Mouse (Mus musculus) spleen, postnatal 10 days (tissue): ENCODE results near the gene 3110040M04Rik.
"Not testable (repeated sequence)": the region's sequence is repeated elsewhere in the genome, so short reads cannot be mapped to it uniquely, and the experiment has no call there.

ENCODE experiments used
- DNase-seq, 2 experiments: peaks; one replicate each; pipeline ENCODE4 v3.0.0; 2021 to 2022; ENCODE audit warnings: low spot score in 2 of 2

3110040M04Rik gene

DNA sequence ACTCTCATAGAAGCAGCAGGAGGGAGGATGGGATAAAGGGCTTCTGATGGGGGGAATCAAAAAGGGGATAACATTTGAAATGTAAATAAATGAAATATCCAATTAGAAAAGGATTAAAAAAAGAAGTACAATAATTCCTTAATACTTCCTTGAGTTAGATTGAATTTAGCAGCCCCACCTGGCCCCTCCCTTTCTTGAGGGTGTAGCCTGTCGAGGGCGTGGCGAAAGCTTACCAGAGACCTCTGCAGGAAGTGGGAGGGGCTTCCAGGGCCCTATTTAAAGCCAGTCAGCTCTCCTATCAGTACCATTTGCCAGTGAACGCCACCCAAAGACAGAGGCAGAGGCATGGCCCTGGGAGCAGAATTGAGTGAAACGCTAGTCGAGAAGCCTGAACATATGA is at the start of gene 3110040M04Rik:
Gene 3110040M04Rik, plus strand, starts transcription at position 304 of the 400 bp plus-strand sequence.
- DNase-seq: not testable (repeated sequence)

- not testable (repeated sequence) for DNase-seq
Measured at GRCm38 (mm10) chr1:151154131-151154530, 49.8 kb upstream of the 3110040M04Rik start.

GRCm38 (mm10) chr1:151156129-151156528 is 47.8 kb upstream of the 3110040M04Rik start:
- no peak for DNase-seq

GRCm38 (mm10) chr1:151156777-151157632 is 46.9 kb upstream of the 3110040M04Rik start:
- no peak for DNase-seq

DNA sequence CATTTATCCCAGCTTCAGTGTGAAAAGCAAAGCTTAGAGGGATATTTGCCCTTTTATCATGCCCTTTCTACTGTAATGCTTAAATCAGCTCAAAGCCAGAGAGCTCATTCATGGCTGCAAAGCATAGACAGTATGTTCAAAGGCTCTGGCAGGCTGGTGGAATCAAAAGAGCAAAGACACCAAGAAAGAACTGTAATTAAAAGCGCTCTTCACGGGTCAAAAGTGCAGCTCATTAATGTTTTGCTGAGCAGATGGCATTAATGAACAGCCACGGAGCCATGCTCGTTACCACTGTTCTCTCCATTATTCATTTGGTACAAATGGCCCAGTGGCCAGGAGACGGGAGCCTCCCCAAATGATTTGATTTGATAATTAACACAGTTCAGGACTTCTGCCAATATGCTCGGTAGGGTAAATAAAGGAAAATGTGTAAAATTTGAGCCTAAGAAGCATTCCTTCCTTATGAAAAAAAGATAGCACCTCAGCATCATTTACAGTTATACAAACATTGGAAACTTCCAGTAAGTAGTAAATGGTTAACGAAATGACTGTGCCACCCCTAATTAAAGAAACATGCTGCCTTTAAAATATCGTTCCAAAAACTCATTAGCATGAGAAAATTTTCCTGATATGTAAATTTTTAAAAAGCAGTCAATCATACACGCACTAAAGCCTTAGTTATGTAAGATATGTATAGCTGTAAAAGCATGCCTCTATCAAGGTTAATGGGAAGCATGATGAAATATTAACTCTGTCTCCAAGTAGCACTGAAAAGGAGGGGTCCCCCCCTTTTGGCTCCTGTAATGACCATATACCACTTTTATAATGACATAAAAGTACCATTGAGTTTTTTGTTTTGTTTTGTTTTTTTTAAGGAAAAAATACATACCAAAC is 45.7 kb upstream of the 3110040M04Rik start:
- no peak for DNase-seq

DNA sequence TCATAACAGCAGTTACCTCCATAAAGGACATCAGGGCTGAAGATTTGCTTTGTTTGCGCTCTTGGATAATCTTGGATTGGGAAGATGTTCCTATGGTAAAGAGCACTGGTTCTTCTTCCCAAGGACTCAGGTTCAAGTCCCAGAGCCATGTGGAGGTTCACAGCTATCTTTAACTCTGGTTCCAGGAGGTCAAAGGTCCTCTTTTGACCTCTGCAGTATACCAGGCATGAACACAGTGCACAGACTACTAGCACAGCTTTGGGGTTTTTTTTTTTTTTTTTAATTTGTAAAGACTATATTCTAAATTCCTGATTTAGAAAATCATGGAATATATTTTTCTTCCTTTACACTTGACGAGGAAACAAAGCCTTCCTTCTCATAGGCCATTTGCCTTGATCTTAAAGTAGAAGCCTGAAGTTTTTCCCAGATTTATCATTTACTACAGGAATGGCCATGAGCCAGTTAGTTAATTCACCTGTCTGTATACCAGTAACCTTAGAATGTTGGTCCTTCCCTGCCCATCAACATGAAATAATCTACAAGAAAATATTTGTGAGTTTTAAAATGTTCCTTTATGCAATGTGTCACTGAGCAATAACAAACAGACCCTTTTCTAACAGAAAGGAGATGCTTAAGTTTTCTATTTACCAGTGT is 44.9 kb upstream of the 3110040M04Rik start:
- DNase-seq: no peak

DNA sequence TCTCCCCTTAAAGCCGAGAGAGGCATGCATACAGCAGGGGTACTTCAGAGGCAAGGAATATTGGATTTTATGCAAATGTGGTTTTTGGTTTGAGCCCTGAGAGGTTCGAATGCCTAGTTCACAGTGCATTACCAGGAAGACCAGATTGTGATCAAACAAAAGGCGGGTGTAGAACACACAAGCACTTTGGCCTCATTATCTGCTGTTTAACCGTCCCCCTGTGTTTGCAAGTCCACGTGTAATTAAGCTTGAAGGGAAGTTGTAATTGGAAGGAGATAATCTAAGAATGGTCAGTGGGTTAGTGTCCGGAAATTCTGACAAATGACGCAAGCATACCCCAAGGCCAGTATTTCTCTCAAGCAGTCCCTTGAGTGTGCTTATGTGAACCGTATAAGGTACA is 37.9 kb upstream of the 3110040M04Rik start:
- no peak for DNase-seq

DNA sequence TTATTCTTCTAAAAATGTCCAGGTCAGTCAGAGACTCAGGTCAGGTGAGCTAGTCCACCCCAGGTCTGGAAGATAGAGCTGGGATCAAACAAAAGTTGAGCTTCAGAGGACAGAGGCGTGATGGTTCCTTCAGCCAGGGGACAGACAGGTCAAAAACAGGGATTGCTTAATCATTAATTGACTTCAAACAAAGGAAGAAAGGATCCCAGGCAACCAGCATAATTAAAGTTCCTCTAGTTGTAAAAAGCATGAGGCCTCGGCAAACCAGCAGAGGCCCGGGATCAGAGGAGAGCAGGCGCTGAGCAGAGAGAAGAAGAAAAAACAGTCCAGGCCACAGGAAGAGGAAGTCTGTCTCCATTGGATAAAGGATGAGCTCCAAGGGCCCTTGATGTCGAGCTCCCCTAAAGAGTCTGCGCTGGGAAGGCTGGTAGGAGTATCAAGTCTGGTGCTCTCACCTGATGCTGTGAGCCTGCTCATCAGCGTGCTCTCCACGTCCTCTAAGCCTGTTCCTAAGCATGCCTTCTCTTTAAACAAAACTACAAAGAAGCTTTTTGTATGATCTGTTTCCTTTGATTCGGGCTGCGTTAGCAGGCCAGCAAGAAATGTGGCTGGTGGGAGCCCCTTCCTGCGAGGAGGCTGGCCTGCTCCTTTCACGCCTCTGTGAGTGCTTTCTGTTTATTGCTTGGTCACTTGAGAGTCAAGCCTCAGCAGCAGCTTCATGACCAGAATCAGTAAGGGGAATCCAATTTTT is 36.4 kb upstream of the 3110040M04Rik start:
- no peak for DNase-seq

- no peak for DNase-seq
Measured at GRCm38 (mm10) chr1:151168637-151169036, 35.3 kb upstream of the 3110040M04Rik start.

GRCm38 (mm10) chr1:151171572-151172461 is 32.1 kb upstream of the 3110040M04Rik start:
- DNase-seq: no peak

GRCm38 (mm10) chr1:151177030-151177936 is 26.6 kb upstream of the 3110040M04Rik start:
- DNase-seq: peak in 1 of 2 experiments; percentile 31

DNA sequence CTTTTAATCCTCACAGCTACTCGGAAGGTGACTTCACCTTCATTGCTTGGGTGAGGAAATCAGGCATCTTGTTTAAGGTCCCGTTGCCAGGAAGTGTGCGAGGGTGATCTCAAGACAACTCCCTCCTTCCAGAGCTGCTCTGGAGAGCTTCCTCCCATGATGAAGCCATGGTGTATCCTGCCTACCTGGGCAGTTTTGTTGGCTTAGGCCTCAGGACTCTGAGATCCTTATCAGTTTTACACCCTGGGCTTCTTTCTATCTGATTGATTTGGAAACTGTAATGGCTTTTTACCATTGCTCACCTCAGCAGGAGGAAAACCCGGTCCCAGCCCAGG is 26.0 kb upstream of the 3110040M04Rik start:
- DNase-seq: peak in 1 of 2 experiments; percentile 29

DNA sequence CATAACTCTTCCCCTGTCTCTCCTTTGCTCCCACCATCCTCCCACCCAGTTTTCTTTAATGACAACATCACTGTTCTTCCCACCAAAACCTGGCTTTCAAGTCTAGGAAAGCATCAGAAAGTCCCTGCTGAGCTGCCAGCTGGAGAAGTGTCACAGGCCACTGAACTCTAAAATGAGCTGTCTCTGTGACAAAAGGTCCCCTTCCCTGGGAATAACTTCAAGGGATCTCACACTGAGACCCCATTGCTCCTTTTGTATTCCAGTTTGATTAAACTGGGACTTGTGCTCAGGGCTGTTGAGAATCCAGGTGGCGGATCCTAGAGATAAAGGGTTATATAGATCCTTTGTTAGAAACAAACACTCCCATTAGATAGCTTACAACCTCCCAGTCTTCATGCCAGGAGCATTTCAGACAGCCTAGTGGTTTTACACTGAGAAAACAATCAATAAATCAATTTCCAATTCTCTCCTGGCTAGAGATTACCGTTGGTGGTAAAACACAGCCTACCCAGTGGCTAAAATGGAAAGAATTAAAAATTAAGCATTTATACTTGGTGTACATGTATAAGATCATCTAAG is 25.3 kb upstream of the 3110040M04Rik start:
- no peak for DNase-seq

DNA sequence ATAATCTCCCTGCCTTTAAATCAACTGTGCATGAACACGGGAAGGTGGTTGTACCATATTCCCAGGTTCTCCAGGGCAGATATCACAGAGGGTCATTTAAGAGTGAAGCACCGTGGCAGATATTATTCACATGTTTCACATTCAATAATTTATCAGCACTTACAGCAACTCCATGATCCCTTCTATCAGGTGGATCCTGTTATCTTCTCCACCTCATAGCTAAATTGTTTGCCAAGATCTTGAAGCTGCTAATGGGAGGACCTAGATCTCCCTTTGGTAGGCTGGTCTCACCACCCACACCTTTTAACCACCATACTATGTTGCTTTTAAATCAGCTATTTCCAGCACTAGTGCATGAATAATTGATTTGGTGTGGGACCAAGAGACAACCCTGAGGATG is 23.8 kb upstream of the 3110040M04Rik start:
- DNase-seq: no peak

DNA sequence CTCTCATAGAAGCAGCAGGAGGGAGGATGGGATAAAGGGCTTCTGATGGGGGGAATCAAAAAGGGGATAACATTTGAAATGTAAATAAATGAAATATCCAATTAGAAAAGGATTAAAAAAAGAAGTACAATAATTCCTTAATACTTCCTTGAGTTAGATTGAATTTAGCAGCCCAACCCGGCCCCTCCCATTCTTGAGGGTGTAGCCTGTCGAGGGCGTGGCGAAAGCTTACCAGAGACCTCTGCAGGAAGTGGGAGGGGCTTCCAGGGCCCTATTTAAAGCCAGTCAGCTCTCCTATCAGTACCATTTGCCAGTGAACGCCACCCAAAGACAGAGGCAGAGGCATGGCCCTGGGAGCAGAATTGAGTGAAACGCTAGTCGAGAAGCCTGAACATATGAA is 21.7 kb upstream of the 3110040M04Rik start, which contains the start of gene Gm47985:
Gene Gm47985, plus strand, starts transcription at position 272 of the 400 bp plus-strand sequence.
- DNase-seq: not testable (repeated sequence)

- not testable (repeated sequence) for DNase-seq
Measured at GRCm38 (mm10) chr1:151186186-151186585, 17.7 kb upstream of the 3110040M04Rik start.

GRCm38 (mm10) chr1:151186879-151187424 is 17.0 kb upstream of the 3110040M04Rik start:
- DNase-seq: not testable (repeated sequence)

- DNase-seq: no peak
Measured at GRCm38 (mm10) chr1:151188469-151188868, 15.5 kb upstream of the 3110040M04Rik start.
